Mouse (Mus musculus): ENCODE data around the gene Dnajc12. TPM values are rescaled to one million over a fixed set of nuclear protein-coding genes. Genes with fewer than 3 reads are reported as not detected.
A peak's percentile ranks its signal among the peaks of the same experiment; 100 is the strongest.
"Not testable (repeated sequence)": the region's sequence is repeated elsewhere in the genome, so short reads cannot be mapped to it uniquely, and the experiment has no call there.

The Dnajc12 gene
- polyA plus RNA-seq, 1 experiment, result 9.3 TPM

GRCm38 (mm10) chr10:63429380-63429779 lies 47.1 kb downstream of the Dnajc12 start:
- Histone ChIP-seq H3K4me1 (ENCODE audit: control insufficient read depth, insufficient read depth, low read length) (no peaks in the 10 kb centered on the region), H3K4me3 (ENCODE audit: insufficient read depth, low read length) (peak overlapping the region; percentile 96), H3K27ac (ENCODE audit: insufficient read depth, low read depth, low read length) (no peak overlapping the region)
- TF ChIP-seq POLR2A (IDR thresholded peaks at IDR 0.05; ENCODE audit: borderline replicate concordance, low read depth, low read length) (no peak), CTCF (IDR thresholded peaks at IDR 0.05; ENCODE audit: low read depth, low read length) (no peak)

DNA sequence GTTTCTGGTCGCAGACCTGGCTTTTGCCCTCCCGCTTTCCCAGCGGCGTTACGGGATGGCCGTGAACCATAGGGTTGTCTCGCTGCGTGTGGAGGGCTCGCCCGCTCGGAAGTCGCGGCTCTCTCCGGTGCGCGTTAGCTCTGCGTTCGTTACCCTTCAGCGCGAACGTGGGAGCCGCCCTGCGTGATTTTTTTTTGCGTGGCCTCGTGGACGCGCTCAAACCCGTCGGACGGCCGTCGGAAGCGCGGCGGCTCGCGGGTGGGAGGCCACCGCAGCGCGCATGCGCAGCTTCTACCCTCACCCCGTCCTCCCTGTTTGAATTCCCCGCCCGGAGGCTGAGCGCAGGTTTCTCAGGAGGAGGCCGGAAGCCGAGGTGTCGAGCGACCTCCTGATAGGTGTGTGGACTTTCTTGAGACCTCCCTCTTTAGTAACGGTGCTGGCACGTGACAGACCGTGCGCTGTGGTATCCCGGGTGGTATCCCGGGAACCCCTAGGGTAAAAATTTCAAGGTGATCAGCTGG lies 47.6 kb downstream of the Dnajc12 start, which contains the start of gene Ctnna3:
Ctnna3 (plus strand) TSS at position 314 of the 521 bp plus-strand sequence.
- TF ChIP-seq CTCF (IDR thresholded peaks at IDR 0.05; ENCODE audit: low read depth, low read length), result no peak
- TF ChIP-seq POLR2A (IDR thresholded peaks at IDR 0.05; ENCODE audit: borderline replicate concordance, low read depth, low read length), result no peak
- H3K4me3 ChIP-seq (ENCODE audit: insufficient read depth, low read length), result peak within 1 kb of the TSS; percentile 96
- H3K27ac ChIP-seq (ENCODE audit: insufficient read depth, low read depth, low read length), result no peak within 1 kb of the TSS
- H3K4me1 ChIP-seq (ENCODE audit: control insufficient read depth, insufficient read depth, low read length), result no peaks in the 10 kb centered on the region

DNA sequence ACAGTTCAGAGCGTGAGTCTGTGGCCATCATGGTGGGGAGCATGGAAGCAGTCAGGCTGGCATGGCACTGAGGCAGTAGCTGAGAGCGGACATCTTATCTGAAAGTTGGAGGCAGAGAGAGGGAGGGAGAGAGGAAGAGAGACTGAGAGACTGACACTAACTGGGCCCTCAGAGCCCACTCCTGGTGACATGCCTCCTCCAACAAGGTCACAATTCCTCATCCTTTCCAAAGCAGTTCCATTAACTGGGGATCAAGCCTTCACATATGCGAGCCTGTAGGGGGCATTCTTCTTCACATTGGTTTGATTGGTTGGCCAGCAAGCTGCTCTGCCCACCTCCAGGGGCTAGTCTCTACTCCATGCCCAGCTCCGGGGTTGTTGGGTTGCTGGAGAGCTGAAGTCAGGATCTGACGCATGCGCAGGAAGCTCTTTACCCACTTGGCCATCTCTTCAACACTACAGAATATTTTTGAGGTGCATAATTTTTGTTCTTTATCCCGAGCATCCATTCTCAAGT lies 49.0 kb downstream of the Dnajc12 start:
- TF ChIP-seq POLR2A (IDR thresholded peaks at IDR 0.05; ENCODE audit: borderline replicate concordance, low read depth, low read length) (no peak), CTCF (IDR thresholded peaks at IDR 0.05; ENCODE audit: low read depth, low read length) (no peak)
- no peak overlapping the region for H3K27ac ChIP-seq (ENCODE audit: insufficient read depth, low read depth, low read length)
- H3K4me3 ChIP-seq (ENCODE audit: insufficient read depth, low read length), result no peak overlapping the region
- H3K4me1 ChIP-seq (ENCODE audit: control insufficient read depth, insufficient read depth, low read length), result no peaks in the 10 kb centered on the region

- Histone ChIP-seq H3K4me3 (ENCODE audit: insufficient read depth, low read length) (no peak overlapping the region), H3K4me1 (ENCODE audit: control insufficient read depth, insufficient read depth, low read length) (no peaks in the 10 kb centered on the region)
These were observed 49.9 kb downstream of the Dnajc12 start for GRCm38 (mm10) chr10:63432099-63432498.

GRCm38 (mm10) chr10:63432887-63433286 lies 50.6 kb downstream of the Dnajc12 start:
- no peak overlapping the region for H3K27ac ChIP-seq (ENCODE audit: insufficient read depth, low read depth, low read length)

More at GRCm38 (mm10) chr10:63432099-63432498, 49.9 kb downstream of the Dnajc12 start:
- no peak for TF ChIP-seq CTCF (IDR thresholded peaks at IDR 0.05; ENCODE audit: low read depth, low read length)
- no peak for TF ChIP-seq POLR2A (IDR thresholded peaks at IDR 0.05; ENCODE audit: borderline replicate concordance, low read depth, low read length)
- H3K27ac ChIP-seq (ENCODE audit: insufficient read depth, low read depth, low read length), result no peak overlapping the region

DNA sequence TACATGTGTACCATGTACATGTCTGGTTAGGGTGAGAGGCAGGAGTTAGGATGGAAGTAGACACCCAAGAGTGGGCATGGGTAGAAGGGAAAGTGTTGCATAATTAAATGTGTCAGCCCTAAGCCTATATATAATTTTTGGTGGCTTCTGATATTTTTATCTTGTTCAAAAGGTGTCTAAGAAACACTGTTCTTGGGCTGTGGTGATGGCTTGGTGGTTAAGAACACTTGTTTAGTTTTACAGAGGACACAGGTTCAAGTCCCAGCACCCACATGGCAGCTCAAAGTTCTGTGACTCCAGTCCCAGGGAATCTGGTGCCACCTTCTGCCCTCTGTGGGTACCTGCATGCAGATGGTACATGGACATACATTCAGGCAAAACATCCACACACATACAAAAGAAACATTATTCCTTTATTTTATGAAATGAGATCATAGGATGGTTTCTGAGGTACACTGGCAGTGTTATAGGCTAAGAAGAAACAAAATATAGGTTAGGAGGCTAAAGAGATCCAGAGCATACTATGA lies 56.6 kb downstream of the Dnajc12 start:
- H3K4me1 ChIP-seq (ENCODE audit: control insufficient read depth, insufficient read depth, low read length), result no peaks in the 10 kb centered on the region
- no peak overlapping the region for H3K4me3 ChIP-seq (ENCODE audit: insufficient read depth, low read length)
- no peak for TF ChIP-seq CTCF (IDR thresholded peaks at IDR 0.05; ENCODE audit: low read depth, low read length)
- TF ChIP-seq POLR2A (IDR thresholded peaks at IDR 0.05; ENCODE audit: borderline replicate concordance, low read depth, low read length), result no peak
- H3K27ac ChIP-seq (ENCODE audit: insufficient read depth, low read depth, low read length), result no peak overlapping the region

More at GRCm38 (mm10) chr10:63432887-63433286, 50.6 kb downstream of the Dnajc12 start:
- Histone ChIP-seq H3K4me1 (ENCODE audit: control insufficient read depth, insufficient read depth, low read length) (no peaks in the 10 kb centered on the region), H3K4me3 (ENCODE audit: insufficient read depth, low read length) (no peak overlapping the region)
- TF ChIP-seq CTCF (IDR thresholded peaks at IDR 0.05; ENCODE audit: low read depth, low read length) (no peak), POLR2A (IDR thresholded peaks at IDR 0.05; ENCODE audit: borderline replicate concordance, low read depth, low read length) (no peak)

DNA sequence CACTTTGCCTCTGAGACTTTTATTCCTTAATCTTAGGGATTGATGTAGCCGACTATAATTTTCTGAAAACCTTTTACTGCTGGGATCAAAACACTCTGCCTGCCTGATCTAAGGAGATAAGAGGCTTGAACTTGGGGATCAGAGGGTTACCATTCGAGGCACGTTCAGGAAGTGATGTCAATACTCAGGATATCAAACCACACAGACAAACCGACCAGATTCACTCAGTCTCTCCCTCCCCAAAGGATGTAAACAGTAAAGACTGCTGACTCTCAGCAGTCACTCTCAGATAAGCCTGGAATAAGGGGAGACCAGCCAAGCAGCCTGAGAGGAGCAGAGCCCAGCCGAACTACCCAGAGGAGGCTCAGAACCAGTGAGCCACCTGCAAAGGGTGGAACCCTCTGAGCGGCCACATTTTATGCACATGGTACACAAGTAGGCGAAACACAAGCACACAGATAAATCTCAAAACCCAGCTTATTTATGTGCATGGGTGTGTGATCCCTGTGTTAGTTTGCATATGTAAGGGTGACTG lies 57.5 kb downstream of the Dnajc12 start:
- Histone ChIP-seq H3K4me1 (ENCODE audit: control insufficient read depth, insufficient read depth, low read length) (no peaks in the 10 kb centered on the region), H3K27ac (ENCODE audit: insufficient read depth, low read depth, low read length) (no peak overlapping the region)
- TF ChIP-seq POLR2A (IDR thresholded peaks at IDR 0.05; ENCODE audit: borderline replicate concordance, low read depth, low read length), result no peak
- TF ChIP-seq CTCF (IDR thresholded peaks at IDR 0.05; ENCODE audit: low read depth, low read length), result no peak

DNA sequence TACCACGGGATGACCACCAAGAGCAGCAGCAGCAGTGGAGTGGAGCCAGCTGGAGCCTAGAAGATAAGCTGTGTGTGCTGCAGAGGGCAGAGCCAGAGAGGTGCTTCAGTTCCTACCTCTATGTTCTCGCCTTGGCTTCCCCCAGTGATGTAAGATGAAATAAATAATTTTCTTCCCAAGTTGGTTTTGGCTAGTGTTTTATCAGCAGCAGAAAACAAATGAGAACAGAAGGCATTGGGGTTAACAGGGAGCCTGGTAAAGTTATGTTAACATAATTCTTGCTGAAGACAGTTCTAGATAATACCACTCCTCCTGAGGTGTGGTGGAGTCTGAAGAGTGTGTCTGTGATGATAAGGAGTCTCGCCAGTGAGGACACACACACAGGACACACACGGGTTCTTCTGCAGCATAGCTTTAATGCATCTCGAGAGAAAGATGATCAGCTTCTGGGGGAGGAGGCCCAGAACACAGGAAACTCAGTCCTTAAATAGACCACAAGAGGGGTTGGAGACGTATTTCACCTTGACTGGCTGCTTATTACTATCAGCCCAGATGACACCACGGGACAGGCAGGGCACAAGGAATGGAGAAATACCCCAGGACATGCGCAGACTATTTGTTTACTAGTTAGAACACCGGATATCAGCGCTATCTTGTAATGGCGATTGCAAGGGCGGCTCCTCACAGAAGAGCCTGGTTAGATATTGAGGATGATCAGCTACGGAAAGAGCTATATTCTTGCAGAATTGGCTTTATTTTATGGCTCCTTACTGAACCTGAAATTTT lies 62.6 kb downstream of the Dnajc12 start:
- H3K27ac ChIP-seq (ENCODE audit: insufficient read depth, low read depth, low read length); H3K4me1 ChIP-seq (ENCODE audit: control insufficient read depth, insufficient read depth, low read length); H3K4me3 ChIP-seq (ENCODE audit: insufficient read depth, low read length): not testable (repeated sequence)

More for the DNA sequence above, 57.5 kb downstream of the Dnajc12 start:
- H3K4me3 ChIP-seq (ENCODE audit: insufficient read depth, low read length), result no peak overlapping the region

DNA sequence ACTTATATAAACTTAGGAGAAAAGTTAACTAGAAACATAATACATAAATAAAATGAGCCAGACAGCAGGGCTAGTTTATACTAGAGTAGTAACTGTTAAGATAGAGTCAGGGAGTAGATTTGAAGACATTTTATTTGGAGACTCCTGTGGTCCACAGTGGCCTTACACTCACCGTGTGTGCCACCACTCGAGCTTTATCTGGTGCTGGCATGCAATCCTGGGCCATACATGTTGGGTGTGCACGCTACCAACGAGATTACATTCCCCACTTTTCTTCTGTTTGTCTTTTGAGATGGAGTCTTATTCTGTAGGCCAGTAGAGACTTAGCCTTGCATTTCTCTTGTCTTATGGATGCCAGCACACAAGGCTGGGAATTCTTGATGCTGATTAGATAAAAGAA lies 71.7 kb downstream of the Dnajc12 start:
- H3K4me3 ChIP-seq (ENCODE audit: insufficient read depth, low read length), result no peak overlapping the region
- TF ChIP-seq POLR2A (IDR thresholded peaks at IDR 0.05; ENCODE audit: borderline replicate concordance, low read depth, low read length) (no peak), CTCF (IDR thresholded peaks at IDR 0.05; ENCODE audit: low read depth, low read length) (no peak)
- H3K4me1 ChIP-seq (ENCODE audit: control insufficient read depth, insufficient read depth, low read length), result no peaks in the 10 kb centered on the region

More for the DNA sequence above, 71.7 kb downstream of the Dnajc12 start:
- H3K27ac ChIP-seq (ENCODE audit: insufficient read depth, low read depth, low read length), result no peak overlapping the region

All from bone marrow macrophage, adult 2 months (primary cell).